Mouse (Mus musculus) forebrain, embryonic 10.5 days (tissue): ENCODE measurements around the gene Scd2. TPM values are rescaled to one million over a fixed set of nuclear protein-coding genes. Genes with fewer than 3 reads are reported as not detected.
"Not testable (repeated sequence)": the region's sequence is repeated elsewhere in the genome, so short reads cannot be mapped to it uniquely, and the experiment has no call there.

ENCODE experiments used
- DNase-seq: peaks from one replicate; pipeline ENCODE4 v3.0.0-alpha.2; 2017; ENCODE audit warnings: low spot score; ENCODE audit errors: extremely low spot score
- H3K27ac ChIP-seq: fragments of 300-500 bp; sonication (generic); 2 replicates; pipeline ENCODE4 v1.5.1; 2016; ENCODE audit warnings: mild to moderate bottlenecking
- H3K27me3 ChIP-seq: fragments of 300-500 bp; sonication (generic); 2 replicates; pipeline ENCODE4 v1.6.1; 2016; ENCODE audit warnings: mild to moderate bottlenecking; ENCODE audit not compliant: poor library complexity, severe bottlenecking
- H3K36me3 ChIP-seq: fragments of 300-500 bp; sonication (generic); replicated peaks from 2 replicates; pipeline ENCODE4 v1.6.1; 2016; ENCODE audit warnings: mild to moderate bottlenecking, moderate library complexity
- H3K4me1 ChIP-seq: fragments of 300-500 bp; sonication (generic); 2 replicates; pipeline ENCODE4 v1.6.1; 2016
- H3K4me3 ChIP-seq: fragments of 300-500 bp; sonication (generic); 2 replicates; pipeline ENCODE4 v1.5.1; 2016; ENCODE audit warnings: mild to moderate bottlenecking, moderate library complexity
- H3K9me3 ChIP-seq: fragments of 300-500 bp; sonication (generic); 2 replicates; pipeline ENCODE4 v1.6.1; 2016; ENCODE audit warnings: mild to moderate bottlenecking, moderate library complexity
- WGBS: fragments of 180-500 bp; shearing (Covaris S2); methylation state at CpG from one replicate; pipeline ENCODE4 v1.1.7; 2016; 5-methylcytosine and 5-hydroxymethylcytosine counted together
- polyA plus RNA-seq: library from polyadenylated mRNA; unstranded; fragments of >200 nt; fragmentation: Nextera tagmentation; extraction: Ambion mirVana; gene quantifications from 2 replicates; pipeline ENCODE4 v1.2.1, GENCODE M21; 2016

The Scd2 gene
- polyA plus RNA-seq, 1 experiment from 2014 or later = 403 TPM

GRCm38 (mm10) chr19:44302901-44303300 lies 9.4 kb downstream of the Scd2 start:
- Histone ChIP-seq H3K9me3 (no peaks in the 10 kb centered on the region), H3K27me3 (no peaks in the 10 kb centered on the region), H3K27ac (no peak overlapping the region), H3K4me3 (no peak overlapping the region), H3K4me1 (peaks cover 45% of the 10 kb centered on the region), H3K36me3 (peaks cover 99% of the 10 kb centered on the region)
- no peak for DNase-seq
- WGBS = 95% methylated on average over 11 of the region's 11 CpGs

GRCm38 (mm10) chr19:44303502-44303901 lies 10.0 kb downstream of the Scd2 start:
- DNase-seq = no peak
- H3K9me3 ChIP-seq = no peaks in the 10 kb centered on the region
- H3K36me3 ChIP-seq = peaks cover 99% of the 10 kb centered on the region
- peaks cover 39% of the 10 kb centered on the region for H3K4me1 ChIP-seq
- no peak overlapping the region for H3K27ac ChIP-seq
- no peak overlapping the region for H3K4me3 ChIP-seq
- 94% methylated on average over 8 of the region's 8 CpGs for WGBS
- H3K27me3 ChIP-seq = no peaks in the 10 kb centered on the region

GRCm38 (mm10) chr19:44304419-44304818 lies 10.9 kb downstream of the Scd2 start:
- Histone ChIP-seq H3K27me3 (no peaks in the 10 kb centered on the region), H3K36me3 (peaks cover 98% of the 10 kb centered on the region), H3K9me3 (no peaks in the 10 kb centered on the region), H3K4me1 (peaks cover 30% of the 10 kb centered on the region), H3K27ac (no peak overlapping the region), H3K4me3 (no peak overlapping the region)
- DNase-seq = no peak
- 93% methylated on average over 10 of the region's 10 CpGs for WGBS

GRCm38 (mm10) chr19:44304851-44305510 lies 11.5 kb downstream of the Scd2 start:
- Histone ChIP-seq H3K36me3 (peaks cover 94% of the 10 kb centered on the region), H3K9me3 (no peaks in the 10 kb centered on the region), H3K27me3 (no peaks in the 10 kb centered on the region), H3K4me1 (peaks cover 25% of the 10 kb centered on the region), H3K4me3 (no peak overlapping the region), H3K27ac (no peak overlapping the region)
- no peak for DNase-seq
- WGBS = 95% methylated on average over 16 of the region's 16 CpGs

GRCm38 (mm10) chr19:44305701-44306100 lies 12.2 kb downstream of the Scd2 start:
- no peak overlapping the region for H3K27ac ChIP-seq
- H3K9me3 ChIP-seq = no peaks in the 10 kb centered on the region
- 95% methylated on average over 15 of the region's 15 CpGs for WGBS
- peaks cover 87% of the 10 kb centered on the region for H3K36me3 ChIP-seq
- no peaks in the 10 kb centered on the region for H3K27me3 ChIP-seq
- no peak for DNase-seq
- no peak overlapping the region for H3K4me3 ChIP-seq
- peaks cover 23% of the 10 kb centered on the region for H3K4me1 ChIP-seq

- Histone ChIP-seq H3K36me3 (peaks cover 82% of the 10 kb centered on the region), H3K4me3 (no peak overlapping the region), H3K4me1 (peaks cover 23% of the 10 kb centered on the region), H3K9me3 (no peaks in the 10 kb centered on the region), H3K27me3 (no peaks in the 10 kb centered on the region), H3K27ac (no peak overlapping the region)
- 88% methylated on average over 7 of the region's 7 CpGs for WGBS
- DNase-seq = no peak
These were observed 12.7 kb downstream of the Scd2 start for GRCm38 (mm10) chr19:44306171-44306570.

- peaks cover 72% of the 10 kb centered on the region for H3K36me3 ChIP-seq
- DNase-seq = no peak
- no peaks in the 10 kb centered on the region for H3K27me3 ChIP-seq
- no peak overlapping the region for H3K27ac ChIP-seq
- H3K4me1 ChIP-seq = peaks cover 28% of the 10 kb centered on the region
- WGBS = 87% methylated on average over 9 of the region's 9 CpGs
- H3K4me3 ChIP-seq = no peak overlapping the region
- no peaks in the 10 kb centered on the region for H3K9me3 ChIP-seq
These were observed 13.8 kb downstream of the Scd2 start for GRCm38 (mm10) chr19:44307101-44307914.

- Histone ChIP-seq H3K4me3 (no peak overlapping the region), H3K27ac (no peak overlapping the region), H3K9me3 (no peaks in the 10 kb centered on the region), H3K36me3 (peaks cover 65% of the 10 kb centered on the region), H3K4me1 (peaks cover 29% of the 10 kb centered on the region), H3K27me3 (no peaks in the 10 kb centered on the region)
- no peak for DNase-seq
- WGBS = 89% methylated on average over 6 of the region's 6 CpGs
These were observed 14.5 kb downstream of the Scd2 start for GRCm38 (mm10) chr19:44307915-44308470.

GRCm38 (mm10) chr19:44308611-44309246 lies 15.3 kb downstream of the Scd2 start:
- H3K4me3 ChIP-seq = no peak overlapping the region
- peaks cover 31% of the 10 kb centered on the region for H3K4me1 ChIP-seq
- H3K36me3 ChIP-seq = peaks cover 58% of the 10 kb centered on the region
- no peaks in the 10 kb centered on the region for H3K27me3 ChIP-seq
- WGBS = 94% methylated on average over 8 of the region's 8 CpGs
- H3K27ac ChIP-seq = no peak overlapping the region
- H3K9me3 ChIP-seq = no peaks in the 10 kb centered on the region
- no peak for DNase-seq

GRCm38 (mm10) chr19:44309351-44310154 lies 16.1 kb downstream of the Scd2 start:
- Histone ChIP-seq H3K4me1 (peaks cover 38% of the 10 kb centered on the region), H3K27ac (no peak overlapping the region), H3K36me3 (peaks cover 49% of the 10 kb centered on the region), H3K9me3 (no peaks in the 10 kb centered on the region), H3K27me3 (no peaks in the 10 kb centered on the region), H3K4me3 (no peak overlapping the region)
- DNase-seq = no peak
- 83% methylated on average over 12 of the region's 12 CpGs for WGBS

GRCm38 (mm10) chr19:44310155-44310575 lies 16.7 kb downstream of the Scd2 start:
- H3K4me1 ChIP-seq = peaks cover 40% of the 10 kb centered on the region
- H3K9me3 ChIP-seq, H3K27me3 ChIP-seq, H3K4me3 ChIP-seq, H3K27ac ChIP-seq, DNase-seq: not testable (repeated sequence)
- H3K36me3 ChIP-seq = peaks cover 43% of the 10 kb centered on the region
- 86% methylated on average over 1 of the region's 1 CpGs for WGBS

- 61% methylated on average over 5 of the region's 5 CpGs for WGBS
- no peaks in the 10 kb centered on the region for H3K27me3 ChIP-seq
- H3K27ac ChIP-seq = no peak overlapping the region
- H3K4me1 ChIP-seq = peaks cover 45% of the 10 kb centered on the region
- peaks cover 37% of the 10 kb centered on the region for H3K36me3 ChIP-seq
- no peak for DNase-seq
- H3K4me3 ChIP-seq = no peak overlapping the region
- H3K9me3 ChIP-seq = no peaks in the 10 kb centered on the region
These were observed 17.3 kb downstream of the Scd2 start for GRCm38 (mm10) chr19:44310814-44311213.
